Mouse (Mus musculus) MEL (cell line): Measurements from ENCODE around the gene Dab2. TPM values are rescaled to one million over a fixed set of nuclear protein-coding genes. Genes with fewer than 3 reads are reported as not detected.

Experiments used
- DNase-seq: peaks from one replicate; pipeline ENCODE4 v3.0.0; 2011; ENCODE audit warnings: low read depth, low spot score
- H3K27ac ChIP-seq: 2 replicates; pipeline ENCODE4 v1.5.1; 2012; ENCODE audit warnings: low read depth, mild to moderate bottlenecking, control low read depth, low read length, moderate library complexity; ENCODE audit not compliant: control insufficient read depth
- H3K27me3 ChIP-seq, 2 experiments: fragments of 150-350 bp in 1 of 2; sonication (generic) in 1 of 2; 2 replicates each; pipeline ENCODE4 v1.6.1; 2012; ENCODE audit warnings: low read length in 2 of 2, mild to moderate bottlenecking in 2 of 2, improper control_type of control experiment in 1 of 2, moderate library complexity in 1 of 2; ENCODE audit not compliant: insufficient read depth in 2 of 2, control insufficient read depth in 1 of 2
- H3K36me3 ChIP-seq, 2 experiments: 2 replicates each; pipeline ENCODE4 v1.6.1; 2012 to 2014; ENCODE audit warnings: low read length in 2 of 2, improper control_type of control experiment in 1 of 2, inconsistent platforms in 1 of 2, mild to moderate bottlenecking in 1 of 2; ENCODE audit not compliant: insufficient read depth in 2 of 2, control insufficient read depth in 1 of 2
- H3K4me1 ChIP-seq, 2 experiments: fragments of 150-350 bp in 1 of 2; sonication (generic) in 1 of 2; 2 replicates each; pipeline ENCODE4 v1.6.1; 2012; ENCODE audit warnings: low read length in 2 of 2, improper control_type of control experiment in 1 of 2, mild to moderate bottlenecking in 1 of 2; ENCODE audit not compliant: insufficient read depth in 2 of 2, control insufficient read depth in 1 of 2
- H3K4me3 ChIP-seq, 2 experiments: fragments of 150-350 bp in 1 of 2; sonication (generic) in 1 of 2; 2 replicates each; pipeline ENCODE4 v1.5.1; 2012; ENCODE audit warnings: low read depth in 2 of 2, low read length in 2 of 2, mild to moderate bottlenecking in 2 of 2, moderate library complexity in 2 of 2, control low read depth in 1 of 2, improper control_type of control experiment in 1 of 2; ENCODE audit not compliant: control insufficient read depth in 1 of 2, insufficient read depth in 1 of 2
- H3K79me2 ChIP-seq: 2 replicates; pipeline ENCODE4 v1.6.1; 2012; ENCODE audit warnings: mild to moderate bottlenecking, low read length, moderate library complexity; ENCODE audit not compliant: control insufficient read depth, poor library complexity, insufficient read depth
- H3K9ac ChIP-seq: 2 replicates; pipeline ENCODE4 v1.6.1; 2012; ENCODE audit warnings: low read depth, mild to moderate bottlenecking, control low read depth, low read length, moderate library complexity; ENCODE audit not compliant: control insufficient read depth, poor library complexity, severe bottlenecking
- H3K9me3 ChIP-seq: fragments of 150-350 bp; sonication (generic); replicated peaks from 2 replicates; pipeline ENCODE4 v1.6.1; 2012; ENCODE audit warnings: mild to moderate bottlenecking, low read length, improper control_type of control experiment, moderate library complexity; ENCODE audit not compliant: insufficient read depth
- BHLHE40 ChIP-seq: IDR thresholded peaks from 2 replicates; pipeline ENCODE4 v1.6.1; 2012; ENCODE audit warnings: low read depth, mild to moderate bottlenecking, inconsistent platforms, low read length, improper control_type of control experiment, borderline replicate concordance
- CHD2 ChIP-seq: IDR thresholded peaks from 2 replicates; pipeline ENCODE4 v1.6.1; 2011; ENCODE audit warnings: low read length, improper control_type of control experiment
- E2F4 ChIP-seq: IDR thresholded peaks from 2 replicates; pipeline ENCODE4 v1.6.1; 2011; ENCODE audit warnings: low read depth, low read length, improper control_type of control experiment, borderline replicate concordance
- EP300 ChIP-seq, 2 experiments: IDR thresholded peaks; 2 replicates each; pipeline ENCODE4 v1.6.1; 2011; ENCODE audit warnings: improper control_type of control experiment in 2 of 2, low read length in 2 of 2, low read depth in 1 of 2, mild to moderate bottlenecking in 1 of 2
- ETS1 ChIP-seq: IDR thresholded peaks from 2 replicates; pipeline ENCODE4 v1.6.1; 2012; ENCODE audit warnings: low read depth, mild to moderate bottlenecking, inconsistent platforms, low read length, improper control_type of control experiment, moderate library complexity
- GABPA ChIP-seq: IDR thresholded peaks from 2 replicates; pipeline ENCODE4 v1.6.1; 2012; ENCODE audit warnings: low read depth, mild to moderate bottlenecking, inconsistent platforms, low read length, improper control_type of control experiment, moderate library complexity
- HCFC1 ChIP-seq: IDR thresholded peaks from 2 replicates; pipeline ENCODE4 v1.6.1; 2012; ENCODE audit warnings: low read depth, mild to moderate bottlenecking, inconsistent platforms, low read length, improper control_type of control experiment, moderate library complexity
- JUND ChIP-seq: IDR thresholded peaks from 2 replicates; pipeline ENCODE4 v1.6.1; 2011; ENCODE audit warnings: low read depth, mild to moderate bottlenecking, improper control_type of control experiment, low read length
- MAFK ChIP-seq: IDR thresholded peaks from 2 replicates; pipeline ENCODE4 v1.6.1; 2011; ENCODE audit warnings: low read depth, mild to moderate bottlenecking, low read length, improper control_type of control experiment, borderline replicate concordance
- MEF2A ChIP-seq: IDR thresholded peaks from 2 replicates; pipeline ENCODE4 v1.6.1; 2014; ENCODE audit warnings: low read depth, mild to moderate bottlenecking, inconsistent platforms, low read length, improper control_type of control experiment; ENCODE audit not compliant: poor library complexity, insufficient replicate concordance, severe bottlenecking; ENCODE audit errors: extremely low read depth
- MXI1 ChIP-seq: IDR thresholded peaks from 2 replicates; pipeline ENCODE4 v1.6.1; 2011; ENCODE audit warnings: mild to moderate bottlenecking, low read depth, low read length, improper control_type of control experiment
- NELFE ChIP-seq: IDR thresholded peaks from 2 replicates; pipeline ENCODE4 v1.6.1; 2011; ENCODE audit warnings: low read depth, low read length, improper control_type of control experiment
- NRF1 ChIP-seq: IDR thresholded peaks from 2 replicates; pipeline ENCODE4 v1.6.1; 2014; ENCODE audit warnings: low read depth, mild to moderate bottlenecking, inconsistent platforms, low read length, improper control_type of control experiment, moderate library complexity; ENCODE audit not compliant: poor library complexity, insufficient read depth, severe bottlenecking
- POLR2A ChIP-seq, 2 experiments: IDR thresholded peaks; 2 replicates each; pipeline ENCODE4 v1.6.1; 2011 to 2012; ENCODE audit warnings: low read length in 2 of 2, mild to moderate bottlenecking in 2 of 2, control low read depth in 1 of 2, improper control_type of control experiment in 1 of 2, low read depth in 1 of 2, moderate library complexity in 1 of 2; ENCODE audit not compliant: control insufficient read depth in 1 of 2, insufficient read depth in 1 of 2, poor library complexity in 1 of 2
- POLR2AphosphoS5 ChIP-seq: IDR thresholded peaks from 2 replicates; pipeline ENCODE4 v1.6.1; 2012; ENCODE audit warnings: low read depth, borderline replicate concordance, mild to moderate bottlenecking, inconsistent platforms, low read length, moderate library complexity, mixed read lengths
- RAD21 ChIP-seq: IDR thresholded peaks from 2 replicates; pipeline ENCODE4 v1.6.1; 2011; ENCODE audit warnings: mild to moderate bottlenecking, low read depth, low read length, improper control_type of control experiment
- SMC3 ChIP-seq: IDR thresholded peaks from 2 replicates; pipeline ENCODE4 v1.6.1; 2011; ENCODE audit warnings: low read depth, low read length, improper control_type of control experiment
- TAL1 ChIP-seq: IDR thresholded peaks from 2 replicates; pipeline ENCODE4 v1.6.1; 2012; ENCODE audit warnings: mild to moderate bottlenecking, inconsistent platforms, low read length, moderate library complexity, mixed read lengths
- TBP ChIP-seq: IDR thresholded peaks from 2 replicates; pipeline ENCODE4 v1.8.0; 2011; ENCODE audit warnings: low read depth, low read length, improper control_type of control experiment
- UBTF ChIP-seq: IDR thresholded peaks from 2 replicates; pipeline ENCODE4 v1.6.1; 2012; ENCODE audit warnings: low read depth, mild to moderate bottlenecking, inconsistent platforms, low read length, improper control_type of control experiment, moderate library complexity, borderline replicate concordance; ENCODE audit not compliant: insufficient read depth
- USF2 ChIP-seq, 2 experiments: IDR thresholded peaks; 2 replicates each; pipeline ENCODE4 v1.6.1; 2011 to 2012; ENCODE audit warnings: improper control_type of control experiment in 2 of 2, low read length in 2 of 2, borderline replicate concordance in 1 of 2, inconsistent platforms in 1 of 2, low read depth in 1 of 2, mild to moderate bottlenecking in 1 of 2; ENCODE audit not compliant: insufficient read depth in 1 of 2
- ZC3H11A ChIP-seq: IDR thresholded peaks from 2 replicates; pipeline ENCODE4 v1.6.1; 2012; ENCODE audit warnings: low read depth, mild to moderate bottlenecking, inconsistent platforms, low read length, improper control_type of control experiment
- ZKSCAN1 ChIP-seq: IDR thresholded peaks from 2 replicates; pipeline ENCODE4 v1.6.1; 2012; ENCODE audit warnings: low read depth, mild to moderate bottlenecking, inconsistent platforms, low read length, improper control_type of control experiment, moderate library complexity
- ZNF384 ChIP-seq: IDR thresholded peaks from 2 replicates; pipeline ENCODE4 v1.6.1; 2012; ENCODE audit warnings: low read depth, mild to moderate bottlenecking, inconsistent platforms, low read length, improper control_type of control experiment
- polyA plus RNA-seq, 2 experiments: library from polyadenylated mRNA; stranded (reverse) in 1 of 2; unstranded in 1 of 2; fragments of >175 nt in 1 of 2; fragments of >200 nt in 1 of 2; gene quantifications; 2 replicates each; pipeline versions ENCODE4 v1.2.1 to v1.2.4; 2012; ENCODE audit warnings: low replicate concordance in 2 of 2, low read depth in 1 of 2; ENCODE audit not compliant: insufficient read length in 2 of 2, insufficient read depth in 1 of 2, missing spikeins in 1 of 2
- total RNA-seq: library from RNA; depleted of rRNA; stranded (reverse); fragments of 300-350 nt; gene quantifications from 2 replicates; pipeline ENCODE4 v1.2.3, GENCODE M21; 2012

Dab2 gene
- total and polyA plus RNA-seq, 3 experiments: not detected

DNA sequence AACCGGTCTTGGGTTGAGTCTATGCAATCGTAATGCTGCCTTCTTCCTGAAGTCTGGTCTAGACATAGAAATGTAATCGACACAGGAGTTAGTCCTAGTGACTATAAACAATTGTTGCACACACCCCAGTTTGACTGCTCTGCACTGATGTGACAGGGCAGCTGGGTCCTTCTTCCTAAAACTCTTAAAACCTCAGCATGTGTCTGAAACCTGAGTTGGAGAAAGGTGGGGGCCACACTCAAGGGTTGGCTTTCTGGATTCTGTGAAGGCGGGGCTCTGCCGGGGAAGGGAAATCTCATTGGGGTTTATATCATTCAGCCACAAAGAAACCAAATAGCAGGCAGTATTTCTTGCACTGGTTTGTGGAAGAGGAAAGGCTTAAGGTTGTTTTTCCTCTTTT is 104.6 kb downstream of the Dab2 start:
- no peak for DNase-seq
- Histone ChIP-seq H3K9me3 (no peaks in the 10 kb centered on the region), H3K4me1 (no peaks in the 10 kb centered on the region), H3K4me3 (no peak overlapping the region), H3K27ac (no peak overlapping the region), H3K79me2 (no peaks in the 10 kb centered on the region), H3K9ac (no peak overlapping the region), H3K27me3 (peaks cover 0 to 1% of the 10 kb centered on the region in 2 experiments; a peak in 1 of 4 replicates), H3K36me3 (no peaks in the 10 kb centered on the region)
- no peak for TF ChIP-seq RAD21
- no peak for TF ChIP-seq USF2 (IDR thresholded peaks at IDR 0.05; ENCODE audit: borderline replicate concordance in 1 of 2, insufficient read depth in 1 of 2, low read depth in 1 of 2, low read length in 2 of 2)
- no peak for TF ChIP-seq MAFK
- TF ChIP-seq ZNF384: no peak
- TF ChIP-seq ZKSCAN1: no peak
- TF ChIP-seq NRF1: no peak
- TF ChIP-seq POLR2AphosphoS5: no peak
- TF ChIP-seq HCFC1: no peak

DNA sequence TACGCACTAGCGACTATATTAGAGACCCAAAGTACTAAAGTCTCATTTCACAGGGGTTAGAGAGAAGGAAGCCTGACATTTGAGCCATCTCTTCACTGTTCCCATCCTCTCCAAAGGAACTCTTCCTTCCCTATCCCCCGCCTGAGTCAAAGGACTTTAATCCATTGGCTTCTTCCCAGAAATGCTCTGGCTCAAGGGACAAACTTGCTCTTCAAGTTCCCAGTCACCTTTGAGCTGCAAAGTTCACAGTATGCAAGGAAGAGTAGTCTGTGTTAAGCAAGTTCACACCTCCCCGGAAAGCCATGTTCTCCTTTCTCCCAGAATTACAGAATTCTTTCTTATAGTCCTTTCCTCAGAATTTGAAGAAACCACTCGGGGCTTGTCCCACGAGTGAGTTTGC is 107.2 kb downstream of the Dab2 start:
- H3K9ac ChIP-seq: no peak overlapping the region
- no peak overlapping the region for H3K4me3 ChIP-seq
- H3K36me3 ChIP-seq: no peaks in the 10 kb centered on the region
- TF ChIP-seq E2F4 (no peak), TBP (no peak), GABPA (no peak), UBTF (no peak), EP300 (IDR thresholded peaks at IDR 0.05; ENCODE audit: low read depth in 1 of 2, low read length in 2 of 2) (no peak), HCFC1 (no peak), NELFE (no peak)
- TF ChIP-seq, all 39 proteins: peak for 0
- no peak for DNase-seq
- H3K4me1 ChIP-seq: no peaks in the 10 kb centered on the region
- H3K9me3 ChIP-seq: no peaks in the 10 kb centered on the region
- H3K27me3 ChIP-seq: peaks cover 0 to 4% of the 10 kb centered on the region in 2 experiments; a peak in 2 of 4 replicates
- no peak overlapping the region for H3K27ac ChIP-seq
- no peaks in the 10 kb centered on the region for H3K79me2 ChIP-seq

DNA sequence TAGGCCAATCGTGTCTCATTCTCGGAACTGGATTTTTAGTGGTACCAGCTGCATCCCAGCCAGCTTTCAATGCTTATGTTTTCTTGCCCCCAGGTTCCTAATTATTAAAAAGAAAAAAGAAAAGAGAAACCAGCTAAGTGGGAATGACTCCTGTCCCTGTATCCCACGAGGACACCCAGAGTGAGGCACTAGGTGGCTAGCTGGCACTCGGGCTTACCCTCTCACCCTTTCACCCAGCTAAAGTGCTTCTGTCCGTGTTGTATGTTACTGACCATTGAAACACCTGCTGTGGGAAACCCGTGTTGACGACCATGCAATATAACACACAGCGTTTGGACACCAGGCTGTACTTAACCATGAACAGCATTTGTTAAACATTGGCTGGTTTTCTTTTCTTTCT is 109.4 kb downstream of the Dab2 start:
- peaks cover 0 to 5% of the 10 kb centered on the region in 2 experiments; a peak in 2 of 4 replicates for H3K27me3 ChIP-seq
- H3K9me3 ChIP-seq: no peaks in the 10 kb centered on the region
- H3K9ac ChIP-seq: no peak overlapping the region
- H3K36me3 ChIP-seq: no peaks in the 10 kb centered on the region
- no peaks in the 10 kb centered on the region for H3K4me1 ChIP-seq
- TF ChIP-seq POLR2A (IDR thresholded peaks at IDR 0.05; ENCODE audit: control insufficient read depth in 1 of 2, insufficient read depth in 1 of 2, low read depth in 1 of 2, low read length in 2 of 2, poor library complexity in 1 of 2) (no peak), ETS1 (no peak), JUND (no peak), UBTF (no peak), MEF2A (no peak), ZKSCAN1 (no peak), ZC3H11A (no peak), POLR2AphosphoS5 (no peak), SMC3 (no peak), BHLHE40 (no peak), GABPA (no peak), USF2 (IDR thresholded peaks at IDR 0.05; ENCODE audit: borderline replicate concordance in 1 of 2, insufficient read depth in 1 of 2, low read depth in 1 of 2, low read length in 2 of 2) (no peak), MXI1 (no peak), CHD2 (no peak), TAL1 (no peak)
- no peaks in the 10 kb centered on the region for H3K79me2 ChIP-seq
- H3K4me3 ChIP-seq: no peak overlapping the region
- no peak overlapping the region for H3K27ac ChIP-seq
- DNase-seq: no peak
